Mouse (Mus musculus) heart, adult 9 months (tissue): ENCODE results near the gene Olfr948.

ENCODE experiments used
- DNase-seq, 2 experiments: peaks; one replicate each; pipeline ENCODE4 v3.0.0; 2022; ENCODE audit warnings: low spot score in 2 of 2

The Olfr948 gene

GRCm38 (mm10) chr9:39325945-39326344, at the start of gene Olfr948:
Gene Olfr948, minus strand, starts transcription at chr9:39326045.
- no peak for DNase-seq

GRCm38 (mm10) chr9:39287136-39287535, 38.7 kb downstream of the Olfr948 start:
- DNase-seq: no peak

GRCm38 (mm10) chr9:39276718-39277117, 49.1 kb downstream of the Olfr948 start, which contains the start of gene Olfr945:
Gene Olfr945, minus strand, starts transcription at chr9:39276818.
- DNase-seq: no peak
